Mouse (Mus musculus): ENCODE results near the gene Rgcc.

Gene Rgcc

DNA sequence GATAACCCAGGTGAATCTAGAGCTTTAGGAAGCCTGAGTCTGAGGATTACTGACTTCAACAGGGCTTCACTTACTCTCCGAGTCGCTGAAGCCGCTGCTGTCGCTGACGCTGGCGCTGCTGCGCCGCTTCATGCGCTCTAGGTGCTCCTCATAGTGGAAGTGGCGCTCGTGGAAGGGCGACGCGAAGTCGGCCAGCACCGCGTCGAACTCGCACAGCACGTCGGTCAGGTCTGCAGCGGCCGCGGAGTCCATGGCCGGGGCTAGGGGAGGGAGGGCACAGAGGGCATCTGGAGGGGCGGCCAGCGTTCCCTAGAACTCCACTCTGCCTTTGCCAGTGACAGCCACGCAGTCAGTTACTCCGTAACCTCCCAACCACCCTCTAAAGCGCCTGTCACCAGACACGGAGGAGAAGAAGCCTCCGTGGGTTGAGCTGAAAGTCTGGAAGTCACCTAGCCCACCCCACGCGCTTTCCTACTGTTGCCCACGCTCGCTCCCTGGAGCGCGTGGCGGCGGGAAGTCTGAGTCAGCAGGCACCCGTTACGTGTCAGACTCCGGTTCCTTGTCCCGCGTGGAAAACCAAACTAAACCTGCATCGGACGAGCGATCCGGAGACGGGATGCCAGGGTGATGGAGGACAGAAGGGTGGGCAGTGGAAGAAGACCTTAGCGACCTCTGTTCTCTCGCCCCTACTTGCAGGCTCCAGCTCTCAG, 649 bp downstream of the Rgcc start:
- no peak for DNase-seq (ENCODE audit: low spot score)

DNA sequence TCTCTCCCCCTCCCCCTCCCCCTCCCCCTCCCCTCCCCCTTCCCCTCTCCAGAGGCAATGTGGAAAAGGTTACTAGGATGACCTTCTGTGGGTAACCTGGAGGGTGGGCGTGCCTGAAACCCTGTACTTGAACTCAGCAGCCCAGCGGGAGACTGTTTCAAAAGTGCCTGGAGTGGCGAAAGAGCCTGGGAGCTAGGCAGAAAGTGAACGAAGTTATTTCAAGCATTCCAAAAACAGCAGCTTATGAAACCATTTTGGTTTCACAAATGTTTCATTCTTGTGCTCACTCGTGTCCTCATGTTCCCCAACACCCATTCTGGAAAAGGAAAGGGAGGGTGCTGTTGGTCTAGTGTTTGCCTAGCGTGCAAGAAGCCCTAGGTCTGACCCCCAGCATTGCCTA, 1.6 kb downstream of the Rgcc start:
- no peak for DNase-seq (ENCODE audit: low spot score)

DNA sequence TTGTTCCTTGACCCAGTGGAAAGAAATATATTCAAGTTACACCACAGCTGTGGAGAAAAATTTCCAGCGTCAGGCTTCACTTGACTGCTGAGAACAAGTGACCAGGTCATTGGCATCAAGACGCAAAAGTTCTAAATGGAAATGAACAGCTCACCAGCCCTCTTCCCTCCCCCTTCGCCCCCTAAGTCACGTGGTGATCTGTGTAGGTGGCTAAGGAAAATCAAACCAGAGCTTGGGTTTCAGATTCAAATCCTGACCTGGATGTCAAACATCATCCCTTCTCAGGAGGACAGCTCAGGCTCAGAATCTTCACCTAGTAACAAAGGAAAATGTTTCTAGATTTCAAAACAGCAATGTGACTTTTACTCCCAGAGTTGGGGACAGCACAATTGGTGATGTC, 2.2 kb downstream of the Rgcc start:
- no peak for DNase-seq (ENCODE audit: low spot score)

DNA sequence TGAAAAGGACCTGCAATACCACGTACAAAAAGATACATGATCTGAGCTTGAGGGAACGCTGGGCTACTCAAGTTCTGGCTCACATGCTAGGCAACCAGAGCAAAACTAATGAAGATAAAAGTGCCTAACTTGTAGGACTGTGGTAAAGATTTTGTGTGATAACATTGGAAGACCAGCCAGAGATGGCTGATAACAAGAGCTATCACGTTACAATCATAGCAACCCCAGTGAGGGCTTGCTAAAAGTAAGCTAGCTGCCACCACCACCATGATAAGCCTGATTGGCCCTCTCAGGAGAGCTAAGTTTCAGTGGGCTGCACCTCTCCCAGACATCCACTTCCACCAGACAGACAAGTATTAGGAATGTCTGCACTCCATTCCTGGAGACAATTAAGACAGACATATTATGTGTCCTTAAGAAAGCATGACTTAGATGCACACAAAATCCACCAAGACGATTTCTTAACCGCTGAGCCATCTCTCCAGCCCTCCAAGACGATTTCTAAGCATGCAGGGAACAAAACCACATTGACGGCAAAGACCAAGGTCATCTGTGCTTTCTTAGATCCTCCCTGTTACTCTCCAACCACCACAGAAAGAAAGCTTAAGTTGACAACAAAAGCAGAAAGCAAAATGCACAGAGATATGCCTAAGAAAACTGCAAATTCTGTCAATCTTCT, 3.0 kb downstream of the Rgcc start:
- no peak for DNase-seq (ENCODE audit: low spot score)

DNA sequence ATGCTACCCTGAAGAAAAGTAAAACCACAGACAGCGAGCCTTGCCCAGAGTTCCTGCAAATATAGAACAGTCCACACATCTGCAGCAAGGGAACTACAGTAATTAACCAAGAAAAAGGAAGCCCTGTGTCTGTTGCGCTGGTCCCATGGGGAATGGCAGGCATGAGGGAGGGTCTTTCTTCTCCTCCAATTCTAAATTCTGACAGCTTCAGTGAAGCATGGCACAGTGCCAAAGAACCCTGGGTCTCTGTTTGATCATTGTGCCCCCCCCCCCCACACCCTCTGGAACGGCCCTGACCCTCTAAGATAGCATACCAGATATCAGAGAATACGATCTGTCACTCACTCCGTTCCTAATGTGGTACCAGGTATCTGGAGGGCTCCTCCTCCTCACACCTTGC, 4.6 kb downstream of the Rgcc start:
- DNase-seq (ENCODE audit: low spot score), result no peak

DNA sequence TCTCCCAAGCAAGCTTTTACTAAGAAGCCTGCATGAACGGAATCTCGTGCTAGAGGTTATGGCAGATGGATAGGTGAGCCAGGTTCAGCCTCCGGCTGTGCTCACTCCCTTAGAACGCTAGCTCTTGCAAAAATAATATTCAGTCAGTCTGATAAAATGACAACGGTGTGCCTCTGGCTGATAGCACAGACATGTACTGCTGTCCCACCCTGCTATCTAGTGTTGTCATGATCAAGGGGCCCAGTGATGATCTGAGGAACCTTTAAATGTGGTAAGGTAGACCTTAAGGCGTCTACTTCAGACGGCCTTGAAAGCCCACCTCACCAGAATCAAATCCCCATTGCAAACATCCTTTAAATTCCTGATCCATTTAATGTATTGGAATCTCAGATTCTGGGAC, 5.2 kb downstream of the Rgcc start:
- DNase-seq (ENCODE audit: low spot score), result peak; percentile 21

DNA sequence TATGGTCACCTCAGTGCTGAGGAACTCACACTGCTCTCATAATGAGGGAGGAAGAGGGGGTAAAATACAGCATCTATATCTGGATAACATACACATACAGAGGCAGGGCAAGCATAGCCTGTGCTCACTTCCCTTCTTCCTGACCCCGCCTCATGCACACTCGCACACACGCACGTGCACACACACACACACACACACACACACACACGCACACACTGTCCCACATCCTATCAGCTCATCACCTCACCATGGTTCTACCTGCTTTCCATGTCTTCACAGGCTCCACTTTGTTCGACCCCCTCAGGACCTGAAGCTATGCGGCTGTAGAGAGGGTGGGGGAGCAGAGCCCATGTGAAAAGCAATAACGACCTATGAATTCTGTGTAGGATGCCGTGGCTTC, 5.9 kb downstream of the Rgcc start:
- no peak for DNase-seq (ENCODE audit: low spot score)

DNA sequence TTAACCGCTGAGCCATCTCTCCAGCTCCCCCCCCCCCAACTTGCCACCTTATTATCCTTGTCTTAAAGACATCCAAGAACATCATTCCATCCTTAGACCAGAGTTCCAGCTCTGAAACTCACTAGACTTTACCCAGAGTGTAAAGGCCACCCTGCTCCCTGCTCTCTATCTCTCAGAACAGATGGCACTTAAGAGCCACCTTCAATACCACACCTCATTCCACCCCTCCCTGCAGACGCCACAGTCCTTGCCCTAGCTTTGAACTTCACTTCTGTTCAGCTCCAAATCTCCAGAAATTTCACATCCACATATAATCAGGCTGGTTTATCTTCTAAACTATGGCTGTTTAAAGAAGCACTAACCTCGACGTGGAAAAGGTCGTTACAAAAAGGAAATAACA, 6.5 kb downstream of the Rgcc start:
- DNase-seq (ENCODE audit: low spot score), result no peak

DNA sequence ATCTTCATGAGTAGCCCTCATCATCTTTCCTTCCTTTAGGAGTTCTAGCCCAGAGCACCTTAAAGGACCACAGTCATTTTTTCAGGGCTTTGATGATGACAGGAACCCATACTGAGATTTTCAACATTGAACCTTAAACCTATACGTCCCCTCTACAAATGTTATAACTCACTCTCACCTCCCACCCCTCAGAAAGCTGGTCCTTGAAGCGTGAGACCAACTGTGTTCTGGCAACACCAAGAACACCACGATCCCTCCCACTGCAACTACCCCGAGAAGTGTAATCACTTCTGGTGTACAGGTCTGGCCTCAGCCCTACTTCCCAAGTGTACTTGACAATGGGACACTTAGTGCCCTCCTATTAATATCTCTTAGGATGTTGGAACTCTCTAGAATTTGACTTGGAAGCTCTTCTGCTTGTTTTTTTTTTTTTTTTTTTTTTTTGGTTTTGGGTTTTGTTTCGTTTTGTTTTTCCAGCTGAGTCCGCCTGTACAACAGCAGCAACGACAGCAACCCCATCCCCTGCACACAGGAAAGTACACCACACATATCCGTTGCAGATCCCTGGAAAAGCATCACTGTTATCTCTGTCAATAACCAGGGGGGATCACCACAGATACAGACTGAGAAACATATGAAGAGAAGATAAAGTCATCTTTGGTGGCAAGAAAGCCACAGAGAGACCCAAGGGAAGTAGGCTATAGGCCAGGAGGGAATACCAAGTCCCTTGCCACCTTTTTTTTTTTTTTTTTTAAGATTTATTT, 7.2 kb downstream of the Rgcc start:
- no peak for DNase-seq (ENCODE audit: low spot score)

DNA sequence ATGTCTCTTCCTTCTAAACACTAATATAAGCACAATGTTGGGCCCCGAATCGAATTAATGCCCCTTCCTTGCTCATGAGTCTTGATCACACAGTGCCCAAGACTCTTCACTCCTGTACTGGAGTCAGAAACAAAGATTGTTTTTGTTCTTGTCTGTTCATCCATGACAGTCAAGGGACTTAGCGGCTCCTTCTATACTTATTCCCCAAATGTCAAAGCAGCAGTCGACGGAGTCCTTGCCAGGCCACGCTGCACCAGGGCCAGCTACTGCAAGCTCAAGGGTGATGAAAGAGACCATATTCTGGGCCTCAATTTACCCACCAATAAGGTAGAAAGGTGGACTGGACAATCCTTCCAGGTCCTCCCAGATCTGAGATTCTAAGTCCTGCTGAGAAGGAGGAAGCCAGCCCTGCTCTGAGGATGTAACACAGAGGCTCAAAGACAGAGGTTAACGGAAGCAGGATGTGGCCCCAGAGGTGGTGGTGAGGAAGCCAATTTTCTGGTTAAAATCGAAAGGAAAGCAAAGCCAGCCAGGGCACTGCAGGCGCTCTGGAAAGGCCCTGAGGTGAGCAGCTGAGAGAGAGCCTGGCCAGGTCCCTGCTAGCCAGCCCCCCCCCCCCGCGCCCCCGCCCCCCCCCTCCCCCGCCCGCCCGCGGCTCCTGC, 8.2 kb downstream of the Rgcc start:
- no peak for DNase-seq (ENCODE audit: low spot score)

DNA sequence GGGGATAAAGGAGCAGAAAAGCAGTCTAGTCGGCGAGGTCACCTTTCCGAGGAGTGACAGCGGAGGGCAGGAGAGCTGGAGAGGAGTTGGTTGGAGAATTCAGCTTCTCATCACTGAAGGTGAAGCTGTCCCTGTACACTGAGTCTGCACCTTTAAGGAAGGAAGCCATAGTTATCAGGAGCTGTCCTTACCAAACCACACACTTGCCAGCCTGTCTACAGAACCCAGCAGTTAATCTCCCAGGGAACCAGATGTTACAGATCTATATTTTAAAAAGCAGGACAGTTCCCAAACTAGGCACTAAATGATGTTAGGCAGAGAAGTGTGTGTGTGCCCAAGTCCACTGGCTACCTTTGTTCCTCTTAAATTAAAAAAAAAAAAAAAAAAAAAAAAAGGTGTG, 9.8 kb downstream of the Rgcc start:
- no peak for DNase-seq (ENCODE audit: low spot score)

DNA sequence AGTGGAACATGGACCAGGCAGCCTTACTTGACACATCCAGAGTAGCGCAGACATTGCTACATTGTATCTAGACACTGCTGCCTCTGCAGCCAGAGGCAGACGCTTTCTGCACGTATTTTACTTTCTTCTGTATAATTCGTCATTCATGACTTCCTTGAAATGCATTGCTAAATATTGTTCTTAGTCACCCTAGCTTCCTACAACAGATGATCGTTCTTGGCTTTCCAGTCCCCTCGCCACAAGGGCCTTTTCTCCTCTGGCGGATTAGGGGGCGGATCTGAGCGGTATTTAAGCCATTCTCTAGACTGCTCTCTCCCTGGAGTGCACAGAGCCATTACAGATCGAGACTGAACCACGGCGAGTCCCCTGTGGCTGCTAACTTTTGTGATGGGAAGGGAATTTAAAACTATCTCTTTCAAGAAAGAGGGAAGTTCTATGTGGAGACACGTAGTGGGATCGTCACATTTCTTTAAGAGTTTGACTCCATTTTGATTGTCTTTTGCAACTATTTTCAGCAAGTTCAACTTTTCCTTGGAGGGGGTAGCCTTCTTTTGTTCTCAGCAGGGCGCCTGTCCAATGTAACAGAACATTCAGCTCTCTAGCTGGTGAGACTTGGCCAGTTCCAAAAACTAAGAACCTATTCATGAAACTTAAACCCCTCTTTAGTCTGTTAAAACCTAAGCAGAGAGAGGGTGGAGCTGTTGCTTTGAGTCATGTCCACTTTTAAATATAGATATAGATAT, 10.6 kb downstream of the Rgcc start:
- DNase-seq (ENCODE audit: low spot score), result no peak

DNA sequence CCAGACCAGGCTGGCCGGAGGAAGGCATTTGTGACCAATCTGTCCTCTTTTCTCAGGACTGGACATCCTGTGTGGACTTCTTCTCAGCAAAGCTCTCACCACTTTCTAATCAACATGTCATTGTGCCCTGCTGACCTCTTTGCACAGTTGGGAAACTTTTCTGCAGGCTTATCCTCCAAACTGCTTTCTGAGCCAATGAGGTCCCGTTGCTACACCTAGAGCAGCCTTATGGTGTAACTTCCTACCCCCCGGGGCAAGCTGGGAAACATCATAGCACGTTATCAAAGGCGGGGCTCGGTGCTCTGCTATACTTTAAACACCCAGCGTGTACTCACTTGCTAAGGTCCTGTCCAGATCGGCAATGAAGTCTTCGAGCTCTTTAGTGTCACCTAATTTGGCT, 11.5 kb downstream of the Rgcc start:
- no peak for DNase-seq (ENCODE audit: low spot score)

DNA sequence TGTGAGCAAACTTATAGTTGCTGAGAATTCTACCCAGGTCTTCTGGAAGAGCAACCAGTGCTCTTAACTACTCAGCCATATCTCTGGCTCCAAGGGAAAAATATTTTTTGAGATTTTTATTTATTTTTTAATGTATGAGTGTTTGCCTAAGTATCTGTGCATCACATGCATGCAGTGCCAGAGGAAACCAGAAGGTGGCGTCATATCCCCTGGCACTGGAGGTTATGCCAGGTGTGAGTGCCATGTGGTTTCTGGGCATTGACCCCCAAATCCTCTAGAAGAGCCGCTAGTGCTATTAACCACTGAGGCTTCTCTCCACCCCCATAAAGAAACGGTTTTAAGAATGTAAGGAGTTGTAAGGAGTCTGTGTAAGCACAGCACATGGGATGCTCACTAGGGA, 13.2 kb downstream of the Rgcc start:
- DNase-seq (ENCODE audit: low spot score), result peak; percentile 35

DNA sequence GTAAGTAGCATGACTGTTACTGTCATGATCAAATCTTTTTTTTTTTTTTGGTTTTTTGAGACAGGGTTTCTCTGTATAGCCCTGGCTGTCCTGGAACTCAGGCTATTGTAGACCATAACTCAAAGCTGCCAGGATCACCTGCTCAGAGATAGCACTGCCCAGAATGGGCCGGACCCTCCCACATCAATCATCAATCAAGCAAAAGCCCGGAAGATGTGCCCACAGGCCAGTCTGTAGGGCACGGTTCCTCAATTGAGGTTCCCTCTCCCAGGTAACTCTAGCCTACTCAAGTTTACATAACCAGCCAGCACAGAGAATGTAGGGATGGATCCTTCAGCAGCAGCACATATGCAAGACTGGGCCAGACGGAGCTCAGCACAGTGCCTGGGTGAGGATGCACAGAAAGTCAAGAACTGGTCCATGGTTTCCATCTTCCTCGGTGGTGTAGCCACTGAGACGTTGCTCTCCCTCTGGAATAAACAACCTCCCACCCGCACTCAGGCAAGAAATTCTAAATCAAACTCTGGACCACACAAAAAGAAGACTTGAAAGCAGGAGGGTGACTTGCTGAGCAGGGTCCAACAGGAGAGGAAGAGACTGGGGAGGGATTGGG, 14.1 kb downstream of the Rgcc start:
- DNase-seq (ENCODE audit: low spot score), result no peak

DNA sequence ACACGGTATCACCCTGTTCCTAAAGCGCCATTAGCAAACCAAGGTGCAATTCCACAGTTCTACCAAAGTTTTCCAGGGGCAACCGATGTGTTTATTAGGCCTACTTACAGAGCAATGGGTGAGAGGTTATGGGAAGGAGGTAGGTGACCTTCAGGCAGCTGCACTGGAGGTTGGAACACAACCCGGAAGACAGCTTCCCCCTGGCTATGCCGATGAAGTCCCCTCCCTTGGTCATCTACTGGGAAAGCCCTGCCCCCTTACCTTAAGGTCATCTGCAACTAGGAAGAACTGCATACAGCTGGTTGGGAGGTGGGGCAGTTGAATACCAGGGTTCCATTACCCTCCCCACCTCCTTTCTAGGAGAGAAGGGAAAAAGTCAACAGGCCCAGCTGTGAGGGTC, 15.9 kb downstream of the Rgcc start:
- no peak for DNase-seq (ENCODE audit: low spot score)

DNA sequence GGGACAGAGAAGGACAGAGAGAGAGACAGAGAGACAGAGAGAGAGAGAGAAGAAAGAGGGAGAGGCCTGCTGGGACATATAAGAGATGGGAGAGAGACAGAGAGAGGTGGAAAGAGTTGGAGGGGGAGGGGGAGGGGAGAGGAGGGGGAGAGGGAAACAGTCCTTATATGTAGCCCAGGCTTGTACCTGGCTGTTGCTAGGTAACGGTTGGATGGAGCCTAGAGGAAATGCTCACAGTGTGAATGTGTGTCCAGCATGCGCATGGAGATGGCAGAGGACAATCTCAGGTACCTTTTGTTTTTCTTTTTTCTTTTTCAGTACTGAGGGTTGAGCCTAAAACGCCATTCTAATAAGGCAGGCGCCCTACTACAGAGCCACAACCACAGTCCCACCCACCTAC, 16.8 kb downstream of the Rgcc start:
- DNase-seq (ENCODE audit: low spot score), result no peak

DNA sequence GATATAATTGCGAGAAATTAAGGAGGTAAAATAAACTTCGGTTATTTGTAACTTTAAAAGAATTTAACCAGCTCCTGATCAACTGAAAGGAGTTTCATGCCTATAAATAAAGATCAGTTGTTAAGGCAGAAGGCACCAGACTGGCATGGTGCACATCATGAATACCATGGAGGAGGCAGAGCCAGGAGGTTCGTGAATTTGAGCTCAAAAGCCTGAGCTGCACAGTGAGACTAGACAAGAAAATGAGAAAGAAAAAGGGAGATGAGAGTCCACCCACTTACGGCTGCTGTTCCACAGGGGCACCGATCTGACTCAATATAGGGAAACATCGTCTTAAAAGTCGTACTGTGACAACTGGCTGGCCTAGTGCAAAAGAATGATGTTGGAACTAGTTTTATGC, 17.5 kb downstream of the Rgcc start:
- DNase-seq (ENCODE audit: low spot score), result no peak

DNA sequence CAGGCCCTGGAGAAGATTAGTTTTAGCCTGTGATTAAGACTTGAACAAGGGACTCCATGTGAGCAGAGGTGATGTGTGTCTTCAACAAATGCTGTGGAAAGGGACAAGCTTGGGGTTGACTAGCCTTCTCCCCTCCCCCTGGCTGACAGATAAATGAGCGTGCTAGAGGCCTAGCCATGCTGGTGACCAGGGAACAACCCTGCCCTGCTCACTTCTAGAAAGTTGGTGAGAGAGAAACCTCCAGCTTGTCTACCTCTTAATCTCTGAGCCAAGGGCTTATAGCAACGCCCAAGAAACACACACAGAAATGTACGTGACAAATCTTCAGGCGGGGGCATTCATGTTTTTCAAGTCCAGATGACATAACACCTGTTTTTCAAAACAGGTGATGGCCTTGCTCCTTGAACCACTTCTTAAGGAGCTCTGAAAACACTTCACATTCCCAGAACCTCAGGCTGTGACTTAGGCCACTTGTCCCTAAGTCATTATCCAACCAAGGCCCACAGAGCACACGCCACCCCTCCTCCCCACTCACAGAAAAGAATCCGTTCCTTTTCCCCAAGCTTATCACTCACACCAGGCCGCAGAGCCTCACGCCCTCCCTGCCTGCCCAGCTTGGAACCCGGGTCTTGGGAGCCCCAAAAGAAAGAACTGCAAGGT, 19.4 kb downstream of the Rgcc start:
- DNase-seq (ENCODE audit: low spot score), result no peak

DNA sequence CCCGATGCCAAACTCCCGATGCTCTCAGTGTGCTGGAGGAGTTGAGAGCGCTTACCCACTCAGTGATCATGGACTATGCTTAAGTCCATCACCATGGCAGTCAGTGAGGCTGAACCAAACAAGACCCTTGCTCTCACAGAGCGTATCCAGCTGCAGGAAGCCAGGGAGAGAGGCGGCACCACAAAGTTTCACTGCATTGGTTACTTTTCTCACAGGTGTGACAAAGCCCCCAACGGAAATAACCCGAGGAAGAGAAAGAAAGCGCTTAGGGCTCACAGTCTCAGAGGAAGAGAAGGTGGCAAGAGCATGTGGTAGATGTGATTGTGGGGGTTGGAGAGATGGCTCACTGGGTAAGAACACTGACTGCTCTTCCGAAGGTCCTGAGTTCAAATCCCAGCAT, 21.0 kb downstream of the Rgcc start:
- no peak for DNase-seq (ENCODE audit: low spot score)

DNA sequence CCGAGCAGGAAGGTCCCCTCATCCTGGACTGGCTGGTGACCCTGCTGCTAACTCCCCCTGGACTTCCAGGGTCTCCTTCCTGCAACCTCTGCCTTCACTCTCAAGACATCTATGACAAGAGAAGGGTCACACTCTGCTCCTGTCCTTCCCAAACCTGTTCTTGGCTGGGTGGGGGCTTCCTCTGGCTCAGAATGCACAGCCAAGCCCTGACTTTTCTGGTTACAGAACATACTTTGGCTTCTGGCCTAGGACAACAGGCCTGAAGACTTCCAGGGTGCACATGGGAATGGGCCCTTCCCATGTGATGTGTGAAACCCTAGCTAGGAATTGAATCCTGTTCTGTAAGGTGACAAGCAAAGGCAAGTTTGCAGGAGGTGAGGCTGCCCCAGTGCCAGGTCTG, 22.0 kb downstream of the Rgcc start:
- DNase-seq (ENCODE audit: low spot score), result no peak
